Mouse (Mus musculus) liver, embryonic 11.5 days (tissue): ENCODE results near the gene Vav2. TPM values are rescaled to one million over a fixed set of nuclear protein-coding genes. Genes with fewer than 3 reads are reported as not detected.
A peak's percentile ranks its signal among the peaks of the same experiment; 100 is the strongest.

ENCODE experiments used
- ATAC-seq: fragments of 200-750 bp; cut with Nextera tagmentation; replicated peaks from 2 replicates; pipeline ENCODE4 v1.8.0; 2017; ENCODE audit warnings: moderate number of reproducible peaks, mild to moderate bottlenecking, moderate TSS enrichment, moderate library complexity; ENCODE audit not compliant: low FRiP score
- DNase-seq: peaks from one replicate; pipeline ENCODE4 v3.0.0-alpha.2; 2017; ENCODE audit warnings: low spot score
- H3K27ac ChIP-seq: fragments of 300-500 bp; sonication (generic); 2 replicates; pipeline ENCODE4 v1.5.1; 2014; ENCODE audit warnings: mild to moderate bottlenecking, low read depth, low read length, control low read depth
- H3K27me3 ChIP-seq: fragments of 300-500 bp; sonication (generic); replicated peaks from 2 replicates; pipeline ENCODE4 v1.6.1; 2014; ENCODE audit warnings: low read length, mixed read lengths; ENCODE audit not compliant: control insufficient read depth, insufficient read depth
- H3K36me3 ChIP-seq: fragments of 300-500 bp; sonication (generic); 2 replicates; pipeline ENCODE4 v1.6.1; 2014; ENCODE audit warnings: mild to moderate bottlenecking, low read length, moderate library complexity, mixed read lengths; ENCODE audit not compliant: control insufficient read depth, insufficient read depth
- H3K4me1 ChIP-seq: fragments of 300-500 bp; sonication (generic); replicated peaks from 2 replicates; pipeline ENCODE4 v1.6.1; 2014; ENCODE audit warnings: low read length, mixed read lengths; ENCODE audit not compliant: control insufficient read depth, insufficient read depth
- H3K4me2 ChIP-seq: fragments of 300-500 bp; sonication (generic); 2 replicates; pipeline ENCODE4 v1.6.1; 2014; ENCODE audit warnings: mild to moderate bottlenecking, control low read depth, moderate library complexity
- H3K4me3 ChIP-seq: fragments of 300-500 bp; sonication (generic); 2 replicates; pipeline ENCODE4 v1.5.1; 2014; ENCODE audit warnings: low read depth, low read length, control low read depth
- H3K9ac ChIP-seq: fragments of 300-500 bp; sonication (generic); 2 replicates; pipeline ENCODE4 v1.6.1; 2014; ENCODE audit warnings: low read depth, low read length, control low read depth
- H3K9me3 ChIP-seq: fragments of 300-500 bp; sonication (generic); 2 replicates; pipeline ENCODE4 v1.6.1; 2016; ENCODE audit warnings: low read length, inconsistent platforms, mixed read lengths; ENCODE audit not compliant: control insufficient read depth
- WGBS: fragments of 180-500 bp; shearing (Covaris S2); extraction: QIAGEN DNeasy Blood & Tissue Kit; methylation state at CpG from one replicate; pipeline ENCODE4 v1.1.7; 2014; 5-methylcytosine and 5-hydroxymethylcytosine counted together
- polyA plus RNA-seq: library from polyadenylated mRNA; unstranded; fragments of >200 nt; fragmentation: Nextera tagmentation; extraction: Ambion mirVana; gene quantifications from 2 replicates; pipeline ENCODE4 v1.2.1, GENCODE M21; 2014

The Vav2 gene
- polyA plus RNA-seq, 1 experiment from 2014 or later: 6.0 TPM

GRCm38 (mm10) chr2:27430621-27431020, 3.8 kb upstream of the Vav2 start:
- H3K36me3 ChIP-seq: no peaks in the 10 kb centered on the region
- no peak overlapping the region for H3K9ac ChIP-seq
- H3K9me3 ChIP-seq: no peaks in the 10 kb centered on the region
- WGBS: 84% methylated on average over 7 of the region's 7 CpGs
- H3K27me3 ChIP-seq: no peaks in the 10 kb centered on the region
- H3K27ac ChIP-seq: no peak overlapping the region
- peaks cover 10% of the 10 kb centered on the region for H3K4me1 ChIP-seq
- ATAC-seq: no peak
- H3K4me2 ChIP-seq: no peak overlapping the region
- no peak for DNase-seq
- no peak overlapping the region for H3K4me3 ChIP-seq

- no peak overlapping the region for H3K27ac ChIP-seq
- H3K4me3 ChIP-seq: no peak overlapping the region
- WGBS: under 1% methylated on average over 4 of the region's 4 CpGs
- no peak overlapping the region for H3K9ac ChIP-seq
- peaks cover 32% of the 10 kb centered on the region for H3K4me1 ChIP-seq
- no peak overlapping the region for H3K4me2 ChIP-seq
- no peaks in the 10 kb centered on the region for H3K9me3 ChIP-seq
- no peaks in the 10 kb centered on the region for H3K36me3 ChIP-seq
- H3K27me3 ChIP-seq: no peaks in the 10 kb centered on the region
- ATAC-seq (no peak), DNase-seq (peak; percentile 77)
Measured at GRCm38 (mm10) chr2:27428071-27428470, 1.2 kb upstream of the Vav2 start.

- H3K4me1 ChIP-seq: peaks cover 32% of the 10 kb centered on the region
- no peaks in the 10 kb centered on the region for H3K36me3 ChIP-seq
- peak overlapping the region; percentile 79 for H3K9ac ChIP-seq
- ATAC-seq (peak; percentile 61), DNase-seq (no peak)
- no peaks in the 10 kb centered on the region for H3K27me3 ChIP-seq
- H3K4me2 ChIP-seq: peak overlapping the region; percentile 98
- H3K9me3 ChIP-seq: no peaks in the 10 kb centered on the region
- H3K27ac ChIP-seq: peak overlapping the region; percentile 64; the same call in 1 of the 2 replicates
- H3K4me3 ChIP-seq: peak overlapping the region; percentile 77
- WGBS: under 1% methylated on average over 55 of the region's 64 CpGs
Measured at GRCm38 (mm10) chr2:27426406-27426854, 403 bp downstream of the Vav2 start.

GRCm38 (mm10) chr2:27425751-27426405, 955 bp downstream of the Vav2 start:
- Histone ChIP-seq H3K27ac (peak overlapping the region; percentile 64; the same call in 1 of the 2 replicates), H3K4me2 (peak overlapping the region; percentile 98), H3K27me3 (no peaks in the 10 kb centered on the region), H3K36me3 (no peaks in the 10 kb centered on the region), H3K4me3 (peak overlapping the region; percentile 77), H3K4me1 (peaks cover 32% of the 10 kb centered on the region), H3K9ac (peak overlapping the region; percentile 79), H3K9me3 (no peaks in the 10 kb centered on the region)
- DNase-seq (peak; percentile 70), ATAC-seq (peak; percentile 21)
- under 1% methylated on average over 60 of the region's 60 CpGs for WGBS

- Histone ChIP-seq H3K4me3 (peak overlapping the region; percentile 77), H3K9ac (peak overlapping the region; percentile 79), H3K9me3 (no peaks in the 10 kb centered on the region), H3K4me2 (peak overlapping the region; percentile 98), H3K27me3 (no peaks in the 10 kb centered on the region), H3K27ac (no peak overlapping the region), H3K4me1 (peaks cover 34% of the 10 kb centered on the region), H3K36me3 (no peaks in the 10 kb centered on the region)
- DNase-seq (peak; percentile 52), ATAC-seq (no peak)
- WGBS: 7% methylated on average over 20 of the region's 20 CpGs
Measured at GRCm38 (mm10) chr2:27425161-27425611, 1.6 kb downstream of the Vav2 start.

GRCm38 (mm10) chr2:27423596-27423995, 3.2 kb downstream of the Vav2 start:
- Histone ChIP-seq H3K9me3 (no peaks in the 10 kb centered on the region), H3K9ac (no peak overlapping the region; the same call in 1 of the 2 replicates), H3K4me2 (no peak overlapping the region), H3K27ac (no peak overlapping the region), H3K4me1 (peaks cover 49% of the 10 kb centered on the region), H3K27me3 (no peaks in the 10 kb centered on the region), H3K36me3 (no peaks in the 10 kb centered on the region), H3K4me3 (no peak overlapping the region)
- no peak for DNase-seq
- 84% methylated on average over 7 of the region's 7 CpGs for WGBS
- no peak for ATAC-seq

- no peak for DNase-seq
- no peaks in the 10 kb centered on the region for H3K9me3 ChIP-seq
- H3K4me3 ChIP-seq: no peak overlapping the region
- H3K27ac ChIP-seq: no peak overlapping the region
- peaks cover 62% of the 10 kb centered on the region for H3K4me1 ChIP-seq
- no peak overlapping the region for H3K9ac ChIP-seq
- H3K4me2 ChIP-seq: no peak overlapping the region
- H3K27me3 ChIP-seq: no peaks in the 10 kb centered on the region
- H3K36me3 ChIP-seq: no peaks in the 10 kb centered on the region
- ATAC-seq: no peak
- WGBS: 82% methylated on average over 20 of the region's 20 CpGs
Measured at GRCm38 (mm10) chr2:27421293-27422068, 5.4 kb downstream of the Vav2 start.

- Histone ChIP-seq H3K4me2 (peak overlapping the region; percentile 21; the same call in 1 of the 2 replicates), H3K9ac (no peak overlapping the region), H3K36me3 (no peaks in the 10 kb centered on the region), H3K9me3 (no peaks in the 10 kb centered on the region), H3K27me3 (no peaks in the 10 kb centered on the region), H3K27ac (no peak overlapping the region), H3K4me1 (peaks cover 71% of the 10 kb centered on the region), H3K4me3 (no peak overlapping the region)
- DNase-seq (no peak), ATAC-seq (no peak)
- WGBS: 18% methylated on average over 6 of the region's 6 CpGs
Measured at GRCm38 (mm10) chr2:27418577-27419070, 8.2 kb downstream of the Vav2 start.
